Mouse (Mus musculus) large intestine, adult 2 months (tissue): ENCODE measurements at regions not wholly inside any gene's neighbourhood (a gene's known extent, or its start where the extent isn't known, plus 50 kb on each side); places are given as distances from the start of the nearest gene placed in this dataset.
"Not testable (repeated sequence)": the region's sequence is repeated elsewhere in the genome, so short reads cannot be mapped to it uniquely, and the experiment has no call there.

Experiments used
- DNase-seq: peaks from one replicate; pipeline ENCODE4 v3.0.0-alpha.2; 2012; ENCODE audit warnings: low read depth, low spot score
- WGBS: fragments of 180-500 bp; shearing (Covaris S2); methylation state at CpG from one replicate; pipeline ENCODE4 v1.1.7; 2018; 5-methylcytosine and 5-hydroxymethylcytosine counted together

DNA sequence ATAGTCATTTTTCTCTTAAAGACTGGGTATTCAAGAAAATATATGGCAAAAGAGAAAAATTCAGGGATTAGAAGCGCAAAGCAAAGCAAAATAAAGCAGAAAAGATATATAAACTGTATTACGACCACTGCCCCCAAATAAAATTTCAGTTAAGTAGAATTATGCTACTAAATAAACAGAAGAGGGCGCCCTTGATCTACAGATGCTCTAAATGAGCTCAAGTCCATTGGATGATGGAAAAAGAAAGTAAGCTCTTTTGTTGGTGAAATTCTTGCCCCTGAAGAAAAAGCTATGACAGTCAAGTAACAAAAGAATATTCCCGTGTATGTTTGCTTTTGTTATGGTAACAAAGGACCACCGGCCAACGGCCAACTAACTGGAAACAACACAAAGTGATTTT lies 165.5 kb upstream of the Stk26 start:
- 25% methylated on average over 6 of the region's 6 CpGs for WGBS
- DNase-seq, result no peak

DNA sequence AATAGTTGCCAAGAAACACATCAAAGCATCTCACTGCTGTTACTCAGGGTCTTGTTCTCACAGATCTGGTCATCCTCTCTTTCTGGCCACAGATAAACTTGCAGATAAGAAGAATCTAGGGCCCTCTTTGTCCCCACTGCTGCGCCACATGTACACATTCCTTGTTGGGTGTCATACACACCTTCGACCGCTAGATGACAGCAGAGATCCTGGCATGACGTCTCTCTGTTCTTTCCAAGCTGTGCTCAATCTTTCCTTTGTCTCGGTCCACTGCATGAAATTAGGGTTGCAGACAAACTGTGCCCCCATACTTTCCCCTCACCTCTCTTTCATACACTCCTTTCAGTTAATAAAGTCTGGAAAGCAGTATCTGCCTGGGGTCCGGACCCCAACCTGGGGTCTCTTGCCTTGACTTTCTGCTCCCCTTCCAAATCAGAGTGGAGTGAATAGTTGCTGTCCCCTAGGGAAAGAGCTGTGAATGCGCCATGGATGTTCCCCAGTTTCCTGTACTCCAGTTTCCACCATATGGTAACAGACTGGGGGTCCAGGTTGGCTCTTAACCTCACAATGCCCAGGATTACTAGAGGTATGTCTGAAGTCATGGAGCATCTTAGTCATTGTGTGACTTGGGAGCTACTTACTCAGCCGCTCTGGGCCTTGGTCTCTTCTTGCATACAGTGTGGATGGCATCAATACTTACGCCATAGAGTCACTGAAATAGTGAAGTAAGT lies 182.8 kb upstream of the Stk26 start:
- no peak for DNase-seq

DNA sequence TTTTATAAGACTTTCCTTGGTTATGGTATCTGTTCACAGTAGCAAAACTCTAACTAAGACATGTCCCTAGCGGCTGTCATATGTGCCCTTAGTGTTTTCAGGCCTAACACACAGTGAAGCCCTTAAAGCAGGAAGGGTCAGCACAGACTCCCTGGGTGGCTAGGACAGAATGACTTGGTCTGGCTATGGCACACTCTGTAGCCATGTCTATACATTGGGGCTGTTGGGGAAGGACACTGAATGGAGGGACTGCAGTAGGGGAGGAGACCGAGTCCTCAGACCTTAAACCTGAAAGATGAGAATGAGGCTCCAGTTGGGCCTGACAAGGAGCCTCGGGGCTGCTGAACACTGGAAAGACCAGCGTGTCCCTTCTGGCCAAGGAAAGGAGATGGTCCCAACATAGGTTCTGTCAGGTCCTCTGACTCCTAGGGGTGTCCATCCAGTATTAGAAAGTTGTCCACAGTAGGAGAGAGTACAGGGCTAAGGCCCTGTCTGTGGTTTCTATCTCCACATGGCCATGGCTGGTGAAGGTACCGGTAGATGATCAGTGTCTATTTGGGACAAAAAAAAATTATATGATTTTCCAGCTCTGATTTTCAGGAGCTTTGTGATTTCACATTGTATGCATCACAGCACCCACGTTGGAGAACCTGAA lies 183.5 kb upstream of the Stk26 start:
- DNase-seq, result no peak
- 75% methylated on average over 6 of the region's 6 CpGs for WGBS

More for the DNA sequence above, 182.8 kb upstream of the Stk26 start:
- WGBS, result 37% methylated on average over 9 of the region's 9 CpGs

DNA sequence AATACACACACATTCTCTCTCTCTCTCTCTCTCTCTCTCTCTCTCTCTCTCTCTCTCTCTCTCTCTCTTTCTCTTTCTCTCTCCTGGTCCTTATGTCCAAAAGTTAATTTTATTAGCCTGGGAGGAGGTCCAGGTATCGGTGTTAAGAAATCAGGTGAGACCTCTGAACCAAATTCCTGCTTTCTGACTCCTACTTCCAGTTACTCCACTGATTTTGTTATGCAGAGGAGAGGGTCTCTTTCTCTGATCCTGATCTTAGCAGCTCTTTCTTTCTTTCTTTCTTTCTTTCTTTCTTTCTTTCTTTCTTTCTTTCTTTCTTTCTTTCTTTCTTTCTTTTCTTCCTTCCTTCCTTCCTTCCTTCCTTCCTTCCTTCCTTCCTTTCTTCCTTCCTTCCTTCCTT lies 185.5 kb upstream of the Stk26 start:
- WGBS, result 72% methylated on average over 1 of the region's 1 CpGs
- not testable (repeated sequence) for DNase-seq

DNA sequence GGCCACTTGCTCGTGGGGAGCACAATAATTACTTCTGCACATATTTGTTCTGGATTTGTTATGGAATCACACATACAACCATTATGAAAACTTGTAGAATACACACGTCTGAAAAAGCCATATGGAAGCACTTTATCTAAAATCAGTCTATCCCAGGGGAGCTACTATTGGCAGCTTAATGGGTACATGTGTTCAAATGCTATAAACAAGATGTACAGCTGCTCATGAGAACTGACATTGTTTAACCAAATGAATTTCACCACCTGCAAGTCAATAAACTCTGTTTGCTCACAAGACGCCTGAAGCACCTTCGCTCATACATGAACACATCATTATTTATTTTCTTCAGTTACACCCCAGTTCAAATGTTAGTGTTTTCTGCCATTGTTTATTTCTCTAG lies 199.5 kb upstream of the Stk26 start:
- DNase-seq, result no peak
- WGBS, result 15% methylated on average over 4 of the region's 4 CpGs

DNA sequence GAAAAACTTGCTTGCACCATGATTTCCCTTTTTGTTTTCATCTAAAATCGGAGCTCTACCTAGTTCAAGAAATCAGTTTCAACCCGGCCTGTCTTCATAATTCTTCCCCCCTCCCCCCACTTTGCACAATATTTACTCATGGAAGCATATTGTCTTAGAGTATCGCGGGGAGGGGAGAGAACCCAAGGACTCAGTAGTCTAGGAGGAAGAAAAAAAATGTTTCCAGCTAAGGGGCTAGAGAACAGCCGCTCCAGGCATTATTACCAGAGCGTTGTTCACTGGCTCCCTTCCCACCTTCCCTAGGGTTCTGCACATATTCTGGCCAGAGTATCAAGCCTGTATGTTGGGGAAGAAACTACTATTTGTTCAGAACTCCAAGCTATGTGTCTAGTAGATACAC lies 205.2 kb upstream of the Stk26 start:
- DNase-seq, result no peak
- WGBS, result 15% methylated on average over 6 of the region's 6 CpGs

DNA sequence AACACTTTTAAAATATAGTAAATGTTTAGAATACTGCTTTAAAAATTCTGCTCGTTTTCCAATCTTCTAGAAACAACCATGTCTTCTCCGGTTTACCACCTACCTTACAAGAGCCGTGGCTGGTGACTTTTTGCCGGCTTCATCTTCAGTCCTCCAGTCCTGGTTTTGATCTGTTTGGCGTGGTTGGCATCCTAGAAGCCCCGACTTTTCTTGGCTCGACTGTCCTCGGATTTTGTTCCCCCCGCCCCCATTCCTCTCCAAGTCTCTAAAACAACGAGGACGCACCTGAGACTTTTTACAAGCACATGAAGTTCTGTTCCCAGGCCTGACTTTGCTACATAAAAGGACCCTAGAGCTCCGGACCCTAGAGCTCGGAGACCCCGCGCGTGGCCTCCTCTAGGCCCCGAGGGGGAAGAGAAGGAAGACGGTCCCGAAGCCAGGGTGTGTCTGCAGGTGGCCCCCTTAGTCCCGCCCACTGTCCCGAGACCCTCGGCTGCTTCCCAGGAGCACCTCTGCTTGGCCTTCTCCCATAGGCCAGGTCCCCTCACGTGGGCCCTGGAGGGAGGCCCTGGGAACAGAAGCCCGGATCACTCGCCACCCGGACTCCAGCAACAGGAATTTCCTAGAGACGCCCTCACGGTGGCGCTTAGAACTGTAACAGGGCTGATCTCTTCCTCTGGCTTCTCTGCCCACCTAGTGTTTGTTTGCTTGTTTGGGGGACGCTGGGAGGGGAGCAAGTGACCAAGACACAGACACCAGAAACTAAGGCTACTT lies 205.8 kb upstream of the Stk26 start:
- peak; percentile 51 for DNase-seq
- WGBS, result 18% methylated on average over 30 of the region's 30 CpGs

DNA sequence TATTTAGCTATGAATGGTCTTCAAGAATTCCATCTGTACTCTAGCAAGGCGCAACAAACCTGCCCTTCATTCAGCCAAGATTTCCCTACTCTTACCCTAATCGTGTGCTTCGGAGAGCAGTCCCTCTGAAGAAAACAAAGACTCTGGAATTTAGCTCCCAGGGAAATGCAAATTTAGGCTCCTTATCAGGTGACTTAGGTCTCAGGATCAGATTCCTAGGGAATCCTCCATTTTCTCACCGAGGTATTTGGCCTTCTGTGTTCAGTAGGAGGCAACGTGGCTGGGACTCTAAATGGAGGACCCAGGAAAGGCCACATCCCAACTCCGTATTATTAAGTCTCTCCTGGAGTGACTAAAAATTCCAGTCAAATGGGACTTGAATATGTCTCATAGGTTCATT lies 204.2 kb upstream of the Olfr1324 start:
- no peak for DNase-seq
- WGBS, result 53% methylated on average over 6 of the region's 6 CpGs

DNA sequence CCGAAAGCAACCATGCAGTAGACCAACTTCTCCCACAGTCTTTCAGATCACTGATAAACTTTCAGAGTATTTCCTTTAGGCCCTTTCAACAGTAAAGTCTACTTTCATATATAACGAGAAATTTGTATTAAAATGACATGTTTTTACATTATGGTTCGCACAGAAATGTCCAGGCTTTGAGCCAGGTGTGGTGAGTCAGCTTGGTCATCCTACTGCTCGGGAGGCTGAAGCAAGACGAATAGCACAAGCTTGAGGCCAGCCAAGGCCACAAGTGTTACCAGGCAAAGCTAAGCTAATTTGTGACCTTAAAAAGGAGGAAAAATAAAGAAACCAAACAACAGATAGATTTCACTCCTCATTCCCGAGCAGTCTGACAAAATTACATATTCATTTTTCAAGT lies 197.0 kb upstream of the Olfr1324 start:
- 86% methylated on average over 6 of the region's 6 CpGs for WGBS
- no peak for DNase-seq

DNA sequence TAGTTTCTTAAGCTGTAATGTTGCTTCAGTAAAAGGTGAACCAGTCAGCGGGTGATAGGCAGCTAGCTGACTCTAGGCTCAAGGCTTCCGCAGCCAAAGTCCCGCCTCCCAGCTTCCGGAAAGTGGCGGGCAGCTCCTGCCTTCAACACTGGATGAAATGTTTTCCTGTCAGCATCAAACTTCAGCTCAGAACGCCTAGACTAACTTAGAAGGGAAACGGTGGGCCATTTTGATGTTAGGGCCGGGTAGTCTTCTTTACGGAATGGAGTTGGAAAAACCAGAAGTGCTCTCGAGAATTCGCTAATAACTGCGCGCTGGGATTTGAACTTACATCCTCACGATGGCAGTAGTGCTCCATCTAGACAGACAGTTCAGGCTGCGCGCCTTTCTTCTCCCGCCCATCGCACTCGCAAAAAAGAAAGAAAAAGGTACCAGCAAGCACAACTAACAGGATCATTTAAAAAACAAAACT lies 194.7 kb upstream of the Olfr1324 start:
- DNase-seq, result no peak
- 63% methylated on average over 19 of the region's 19 CpGs for WGBS

DNA sequence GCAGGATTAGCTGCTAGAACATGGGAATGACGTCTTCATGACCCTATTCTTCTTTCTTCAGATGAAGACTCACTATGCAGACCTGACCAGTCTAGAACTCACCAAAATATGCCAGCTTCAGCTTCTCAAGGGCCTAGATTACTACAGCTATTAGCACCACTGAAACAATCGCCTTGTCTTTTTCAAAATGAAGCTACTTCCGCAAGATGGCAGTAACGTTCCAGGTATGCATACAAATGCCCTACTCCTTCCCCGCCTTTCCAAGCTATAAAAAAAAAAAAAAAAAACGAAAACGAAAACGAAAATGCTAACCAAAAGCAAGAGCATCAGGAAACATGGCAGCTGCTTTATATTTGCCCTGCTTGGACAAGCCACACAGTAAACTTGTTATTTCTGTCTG lies 192.6 kb upstream of the Olfr1324 start:
- WGBS, result 61% methylated on average over 8 of the region's 8 CpGs
- no peak for DNase-seq

DNA sequence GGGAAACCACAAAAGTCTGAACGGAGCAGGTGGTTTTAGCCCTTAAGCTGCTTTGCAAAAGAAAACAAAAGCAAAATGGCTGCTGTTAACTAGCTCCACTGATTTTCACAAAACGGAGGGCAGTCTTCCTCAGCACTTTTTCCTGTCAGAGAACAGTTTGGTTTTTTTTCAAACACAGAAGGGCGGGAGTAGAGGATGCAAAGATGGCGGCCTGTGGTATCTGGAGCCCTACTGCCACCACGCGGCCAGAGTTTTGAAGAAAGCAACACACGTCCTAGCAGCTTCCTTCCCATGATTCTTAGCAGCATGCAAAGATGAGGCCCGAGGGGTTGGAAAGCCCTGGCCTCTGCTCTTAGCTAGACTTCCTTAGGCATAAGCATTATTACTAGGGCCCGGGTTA lies 191.6 kb upstream of the Olfr1324 start:
- WGBS, result 65% methylated on average over 9 of the region's 9 CpGs
- no peak for DNase-seq

DNA sequence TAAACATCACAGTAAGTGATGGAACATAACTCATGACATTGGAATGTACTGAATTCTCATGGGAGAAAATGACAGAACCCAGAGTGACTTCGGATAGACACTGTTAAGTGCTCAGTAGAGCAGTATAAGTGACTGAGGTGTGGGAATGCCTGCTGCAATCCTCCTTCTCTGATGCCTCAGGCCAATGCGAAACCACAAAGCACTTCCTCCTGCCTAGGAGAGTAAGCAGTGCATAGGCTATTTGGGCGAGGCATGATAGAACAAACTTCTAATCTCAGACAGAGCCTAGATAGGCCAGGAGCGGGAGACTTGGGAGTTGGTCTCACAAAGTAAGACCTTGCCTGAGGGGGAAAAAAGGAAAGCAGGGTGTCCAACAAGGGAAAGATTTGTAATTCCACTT lies 190.6 kb upstream of the Olfr1324 start:
- DNase-seq, result no peak
- 59% methylated on average over 4 of the region's 4 CpGs for WGBS

DNA sequence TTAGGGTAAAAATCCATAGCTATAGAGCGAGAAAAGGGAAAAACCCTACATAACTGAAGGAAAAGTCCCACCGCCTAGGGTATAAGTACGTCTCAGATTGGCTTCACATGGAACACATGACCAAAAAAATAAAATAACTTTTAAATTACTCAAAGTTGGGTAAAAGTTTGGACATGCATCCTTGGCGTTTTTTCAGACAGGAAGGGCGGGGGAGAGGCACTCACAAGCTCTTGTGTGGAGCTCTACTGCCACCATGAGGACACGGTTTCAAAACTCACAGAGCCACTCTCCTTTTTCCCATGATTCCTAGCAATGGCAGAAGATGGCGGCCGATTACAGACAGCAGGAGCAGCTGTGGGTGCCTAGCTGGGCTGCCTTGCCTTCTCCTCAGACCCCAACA lies 188.6 kb upstream of the Olfr1324 start:
- not testable (repeated sequence) for DNase-seq
- 67% methylated on average over 8 of the region's 8 CpGs for WGBS

DNA sequence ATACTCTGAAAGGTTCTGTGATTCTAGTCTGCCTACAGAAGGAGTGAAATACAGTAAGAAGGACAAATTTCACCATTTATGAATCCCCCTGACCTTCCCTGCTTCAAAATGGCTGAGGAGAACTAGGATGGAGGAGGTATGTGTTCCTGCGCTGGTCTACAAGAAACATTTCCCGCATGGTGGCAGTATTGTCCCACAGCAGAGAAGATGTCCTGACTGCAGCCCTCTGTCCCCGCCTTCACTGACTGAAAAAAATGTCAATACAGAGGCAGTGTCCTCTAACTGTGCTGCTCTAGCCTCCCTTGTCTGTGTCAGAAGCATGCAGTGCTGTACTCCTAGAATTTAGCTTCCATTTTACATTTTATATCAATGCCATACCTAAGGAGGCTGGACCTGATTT lies 186.6 kb upstream of the Olfr1324 start:
- DNase-seq, result not testable (repeated sequence)
- WGBS, result 67% methylated on average over 3 of the region's 3 CpGs

DNA sequence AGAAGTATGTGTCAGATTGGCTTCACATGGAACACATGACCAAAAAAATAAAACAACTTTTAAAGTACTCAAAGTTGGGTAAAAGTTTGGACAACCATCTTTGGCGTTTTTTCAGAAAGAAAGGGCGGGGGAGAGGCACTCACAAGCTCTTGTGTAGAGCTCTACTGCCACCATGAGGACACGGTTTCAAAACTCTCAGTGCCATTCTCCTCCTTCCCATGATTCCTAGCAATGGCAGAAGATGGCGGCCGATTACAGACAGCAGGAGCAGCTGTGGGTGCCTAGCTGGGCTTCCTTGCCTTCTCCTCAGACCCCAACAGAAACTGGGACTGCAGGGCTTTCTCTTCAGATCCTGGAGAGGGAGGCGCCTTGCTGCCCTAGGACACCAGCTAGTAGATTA lies 186.1 kb upstream of the Olfr1324 start:
- DNase-seq, result not testable (repeated sequence)
- 65% methylated on average over 6 of the region's 6 CpGs for WGBS

DNA sequence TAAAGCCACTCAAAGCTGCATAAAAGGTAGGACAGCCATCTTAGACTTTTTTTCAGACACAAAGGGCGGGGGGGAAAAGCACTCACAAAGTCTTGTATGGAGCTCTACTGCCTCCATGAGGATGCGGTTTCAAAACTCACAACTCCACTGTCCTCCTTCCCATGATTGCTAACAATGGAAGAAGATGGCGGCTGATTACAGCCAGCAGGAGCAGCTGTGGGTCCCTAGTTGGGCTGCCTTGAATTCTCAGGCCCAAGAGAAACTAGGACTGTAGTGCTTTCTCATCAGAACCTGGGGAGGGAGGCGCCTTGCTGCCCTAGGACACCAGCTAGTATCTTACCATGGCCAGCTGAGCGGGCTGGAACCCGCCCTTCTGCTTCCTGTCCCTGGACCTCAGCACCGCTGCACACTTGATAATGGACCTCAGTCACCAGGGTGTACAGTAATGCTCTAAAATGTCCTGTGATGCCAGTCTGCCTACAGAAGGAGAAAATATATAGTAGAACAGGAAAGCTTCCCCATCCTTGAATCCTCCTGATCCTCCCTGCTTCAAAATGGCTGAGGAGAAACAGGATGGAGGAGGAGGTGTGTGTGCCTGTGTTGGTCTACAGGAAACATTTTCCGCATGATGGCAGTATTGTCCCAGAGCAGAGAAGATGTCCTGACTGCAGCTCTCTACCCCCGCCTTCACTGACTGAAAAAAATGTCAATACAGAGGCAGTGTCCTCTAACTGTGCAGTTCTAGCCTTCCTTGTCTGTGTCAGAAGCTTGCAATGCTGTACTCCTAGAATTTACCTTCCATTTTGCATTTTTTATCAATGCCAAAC lies 183.7 kb upstream of the Olfr1324 start:
- 69% methylated on average over 9 of the region's 9 CpGs for WGBS
- no peak for DNase-seq

DNA sequence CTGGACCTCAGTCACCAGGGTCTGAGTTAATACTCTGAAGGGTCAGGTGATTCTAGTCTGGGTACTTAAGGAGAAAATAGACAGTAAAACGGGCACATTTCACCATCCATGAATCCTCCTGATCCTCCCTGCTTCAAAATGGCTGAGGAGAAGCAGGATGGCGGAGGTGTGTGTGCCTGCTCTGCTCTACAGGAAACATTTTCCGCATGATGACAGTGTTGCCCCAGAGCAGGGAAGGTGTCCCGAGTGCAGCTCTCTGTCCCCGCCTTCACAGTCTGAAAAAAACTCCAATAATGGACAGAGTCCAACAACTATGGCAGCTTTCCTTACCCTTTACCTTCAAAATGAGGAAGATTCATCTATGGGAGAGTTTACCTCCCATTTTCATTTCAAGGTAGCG lies 179.8 kb upstream of the Olfr1324 start:
- not testable (repeated sequence) for DNase-seq
- 74% methylated on average over 6 of the region's 6 CpGs for WGBS

DNA sequence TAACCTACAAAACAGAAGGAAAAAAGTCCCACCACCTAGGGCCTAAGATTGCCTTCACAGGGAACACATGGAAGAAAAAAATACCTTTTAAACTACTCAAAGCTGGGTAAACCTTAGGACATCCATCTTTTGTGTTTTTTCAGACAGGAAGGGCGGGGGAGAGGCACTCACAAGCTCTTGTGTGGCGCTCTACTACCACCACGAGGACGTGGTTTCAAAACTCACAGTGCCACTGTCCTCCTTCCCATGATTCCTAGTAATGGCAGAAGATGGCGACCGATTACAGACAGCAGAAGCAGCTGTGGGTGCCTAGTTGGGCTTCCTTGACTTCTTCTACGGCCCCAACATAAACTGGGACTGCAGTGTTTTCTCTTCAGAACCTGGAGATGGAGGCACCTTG lies 179.3 kb upstream of the Olfr1324 start:
- no peak for DNase-seq
- 80% methylated on average over 7 of the region's 7 CpGs for WGBS

DNA sequence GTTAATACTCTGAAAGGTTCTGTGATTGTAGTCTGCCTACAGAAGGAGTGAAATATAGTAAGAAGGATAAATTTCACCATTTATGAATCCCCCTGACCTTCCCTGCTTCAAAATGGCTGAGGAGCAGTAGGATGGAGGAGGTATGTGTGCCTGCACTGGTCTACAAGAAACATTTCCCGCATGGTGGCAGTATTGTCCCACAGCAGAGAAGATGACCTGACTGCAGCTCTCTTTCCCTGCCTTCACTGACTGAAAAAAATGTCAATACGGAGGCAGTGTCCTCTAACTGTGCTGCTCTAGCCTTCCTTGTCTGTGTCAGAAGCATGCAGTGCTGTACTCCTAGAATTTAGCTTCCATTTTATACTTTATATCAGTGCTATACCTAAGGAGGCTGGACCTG lies 177.2 kb upstream of the Olfr1324 start:
- DNase-seq, result not testable (repeated sequence)
- 60% methylated on average over 2 of the region's 2 CpGs for WGBS
